Mouse (Mus musculus) CH12.LX (cell line): Measurements from ENCODE around the gene Gatb.

Experiments
- CTCF ChIP-seq, 2 experiments: IDR thresholded peaks in 1 of 2; conservative IDR thresholded peaks in 1 of 2; 2 replicates each; pipeline ENCODE4 v1.5.1; 2011 to 2012; ENCODE audit warnings: low read depth in 2 of 2, low read length in 2 of 2, improper control_type of control experiment in 1 of 2, inconsistent platforms in 1 of 2, mild to moderate bottlenecking in 1 of 2, moderate library complexity in 1 of 2
- MAZ ChIP-seq: IDR thresholded peaks from 2 replicates; pipeline ENCODE4 v1.6.1; 2012; ENCODE audit warnings: low read depth, mild to moderate bottlenecking, inconsistent platforms, low read length, improper control_type of control experiment, moderate library complexity

DNA sequence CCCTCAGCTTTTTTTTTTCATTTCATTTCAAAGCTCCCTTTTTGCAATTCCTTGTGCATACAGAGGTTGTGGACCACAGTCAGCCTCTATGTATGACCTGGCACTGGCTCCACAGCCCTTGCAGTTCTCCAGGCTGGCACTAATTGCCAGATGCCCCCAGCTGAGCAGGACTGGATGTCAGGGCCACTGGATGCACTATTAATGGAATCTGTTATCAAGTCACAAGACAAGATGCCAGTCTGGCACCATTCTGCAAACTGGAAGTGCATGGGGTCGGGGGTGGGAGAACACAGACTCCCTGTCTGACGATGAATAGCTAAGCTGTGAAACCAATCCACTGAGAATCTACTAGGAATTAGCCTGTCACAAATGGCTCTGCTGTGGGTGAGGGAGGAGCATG lies 22.6 kb upstream of the Gatb start:
- no peak for TF ChIP-seq MAZ
- no peak for TF ChIP-seq CTCF (conservative IDR thresholded peaks at IDR 0.05 in 1 of 2, IDR thresholded peaks at IDR 0.05 in 1 of 2; ENCODE audit: low read depth in 2 of 2, low read length in 2 of 2)
